Mouse (Mus musculus): Measurements from ENCODE around the gene Slc46a2. TPM values are rescaled to one million over a fixed set of nuclear protein-coding genes. Genes with fewer than 3 reads are reported as not detected.

The Slc46a2 gene
- total RNA-seq, 2 experiments from 2014 or later = not detected

Other genes starting within 250 kb of the Slc46a2 start
- gene Inip, start 113.5 kb downstream of the Slc46a2 start, total RNA-seq (2021) = 10 to 100 TPM; 12.6 to 18.3 TPM
- gene Snx30, start 109.2 kb downstream of the Slc46a2 start, total RNA-seq (2021) = 1 to 10 TPM; 8.0 to 8.9 TPM
- not detected for gene Mup4, start 45.7 kb upstream of the Slc46a2 start, total RNA-seq (2021)
- not detected for gene Mup6, start 49.2 kb upstream of the Slc46a2 start, total RNA-seq (2021)
- not detected for gene Mup7, start 155.4 kb upstream of the Slc46a2 start, total RNA-seq (2021)
- not detected for gene Mup2, start 239.2 kb upstream of the Slc46a2 start, total RNA-seq (2021)